Mouse (Mus musculus) MEL-GATA-1-ER (cell line): ENCODE data around the gene Rbm34.
A peak's percentile ranks its signal among the peaks of the same experiment; 100 is the strongest.
"Not testable (repeated sequence)": the region's sequence is repeated elsewhere in the genome, so short reads cannot be mapped to it uniquely, and the experiment has no call there.

Experiments
- DNase-seq: peaks from one replicate; pipeline ENCODE4 v3.0.0-alpha.2; 2012; ENCODE audit warnings: low read depth; ENCODE audit errors: extremely low read depth

The Rbm34 gene

GRCm38 (mm10) chr8:126970579-126971313 is at the start of gene Rbm34:
Gene Rbm34 (minus strand): TSS chr8:126971071.
- DNase-seq: peak; percentile 93

- DNase-seq: no peak
These were observed 40.8 kb upstream of the Rbm34 start for GRCm38 (mm10) chr8:127011668-127012067.

- DNase-seq: no peak
These were observed 23.6 kb upstream of the Rbm34 start for GRCm38 (mm10) chr8:126994506-126994905.

- no peak for DNase-seq
These were observed 18.7 kb upstream of the Rbm34 start for GRCm38 (mm10) chr8:126989363-126990153.

GRCm38 (mm10) chr8:126988346-126989006 is 17.6 kb upstream of the Rbm34 start:
- no peak for DNase-seq

GRCm38 (mm10) chr8:126986495-126986894 is 15.6 kb upstream of the Rbm34 start:
- peak; percentile 56 for DNase-seq

- DNase-seq: no peak
These were observed 9.2 kb upstream of the Rbm34 start for GRCm38 (mm10) chr8:126980046-126980445.

GRCm38 (mm10) chr8:126979091-126979920 is 8.4 kb upstream of the Rbm34 start:
- peak; percentile 46 for DNase-seq

GRCm38 (mm10) chr8:126978535-126978934 is 7.7 kb upstream of the Rbm34 start:
- not testable (repeated sequence) for DNase-seq

DNA sequence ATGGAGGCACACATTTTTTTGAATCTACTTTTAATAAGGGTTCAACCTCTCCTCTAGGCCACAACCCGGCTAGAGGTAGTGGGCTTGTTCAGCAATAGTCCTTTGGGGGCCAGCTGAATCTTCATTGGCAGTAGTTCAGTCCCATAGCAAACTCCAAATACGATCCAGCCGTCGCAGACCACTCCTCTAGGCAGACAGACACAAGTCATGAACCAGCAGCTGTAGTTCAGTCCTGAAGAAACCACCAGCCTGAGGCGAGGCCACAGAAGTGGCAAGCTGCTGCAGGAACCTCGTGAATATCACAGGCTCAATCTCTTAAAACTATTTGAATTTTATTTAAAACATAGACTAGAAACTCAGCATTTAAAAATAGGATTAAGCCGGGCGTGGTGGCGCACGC is 7.2 kb upstream of the Rbm34 start:
- no peak for DNase-seq

GRCm38 (mm10) chr8:126976608-126977348 is 5.9 kb upstream of the Rbm34 start:
- no peak for DNase-seq

DNA sequence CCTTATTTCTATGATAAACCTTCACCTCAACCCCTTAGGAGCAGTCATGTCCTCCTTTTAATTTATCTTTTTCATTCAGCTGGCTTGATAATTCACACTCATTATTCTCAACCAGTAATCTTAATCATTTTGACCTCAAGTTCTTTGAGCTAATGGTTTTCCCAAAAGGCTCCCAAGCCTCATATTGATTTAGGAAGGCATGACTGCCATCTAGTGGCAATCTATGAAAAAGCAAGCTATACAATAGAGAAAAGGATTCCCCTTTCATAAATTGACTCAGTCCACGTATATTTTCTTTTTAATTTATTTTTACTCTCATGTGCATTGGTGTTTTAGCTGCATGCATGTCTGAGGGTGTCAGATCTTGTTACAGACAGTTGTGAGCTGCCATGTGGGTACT is 4.8 kb upstream of the Rbm34 start:
- peak; percentile 53 for DNase-seq

DNA sequence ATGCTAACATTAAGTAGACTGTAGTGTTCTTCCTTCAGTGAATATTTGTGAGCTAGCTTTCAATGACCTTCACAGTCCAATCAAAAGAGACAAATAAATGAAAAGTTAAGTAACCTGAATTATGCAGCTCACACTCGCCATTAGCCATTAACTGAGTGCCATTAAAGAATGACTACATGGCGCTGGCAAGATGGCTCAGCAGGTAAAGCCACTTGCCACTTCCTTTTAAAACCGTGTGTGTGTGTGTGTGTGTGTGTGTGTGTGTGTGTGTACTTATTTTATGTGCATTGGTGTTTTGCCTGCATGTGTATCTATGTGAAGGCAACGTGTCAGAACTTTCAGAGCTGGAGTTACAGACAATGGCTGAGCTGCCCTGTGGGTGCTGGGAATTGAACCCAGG is 3.6 kb upstream of the Rbm34 start:
- no peak for DNase-seq

GRCm38 (mm10) chr8:126973686-126974265 is 2.9 kb upstream of the Rbm34 start:
- no peak for DNase-seq

DNA sequence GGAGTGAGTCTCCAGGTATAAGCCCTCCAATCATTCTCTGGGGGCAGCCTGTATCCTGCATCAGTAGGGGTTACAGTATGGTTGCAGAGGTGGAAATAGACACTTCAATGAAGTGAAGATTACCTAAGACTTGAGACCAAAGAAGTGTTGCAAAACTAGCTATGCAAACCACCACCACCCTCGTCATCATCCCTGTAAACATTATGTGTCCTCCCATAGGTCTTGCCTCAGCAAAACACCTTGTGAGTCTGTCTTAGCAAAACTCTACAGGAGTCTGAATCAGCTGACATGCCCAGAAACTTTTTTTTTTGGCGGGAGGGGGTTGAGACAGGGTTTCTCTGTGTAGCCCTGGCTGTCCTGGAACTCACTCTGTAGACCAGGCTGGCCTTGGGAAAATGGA is 1.8 kb upstream of the Rbm34 start:
- DNase-seq: no peak

- no peak for DNase-seq
These were observed 1.2 kb upstream of the Rbm34 start for GRCm38 (mm10) chr8:126972102-126972501.

GRCm38 (mm10) chr8:126971314-126971664 is 418 bp upstream of the Rbm34 start:
- DNase-seq: no peak

GRCm38 (mm10) chr8:126969546-126969945 is 1.3 kb downstream of the Rbm34 start:
- no peak for DNase-seq

DNA sequence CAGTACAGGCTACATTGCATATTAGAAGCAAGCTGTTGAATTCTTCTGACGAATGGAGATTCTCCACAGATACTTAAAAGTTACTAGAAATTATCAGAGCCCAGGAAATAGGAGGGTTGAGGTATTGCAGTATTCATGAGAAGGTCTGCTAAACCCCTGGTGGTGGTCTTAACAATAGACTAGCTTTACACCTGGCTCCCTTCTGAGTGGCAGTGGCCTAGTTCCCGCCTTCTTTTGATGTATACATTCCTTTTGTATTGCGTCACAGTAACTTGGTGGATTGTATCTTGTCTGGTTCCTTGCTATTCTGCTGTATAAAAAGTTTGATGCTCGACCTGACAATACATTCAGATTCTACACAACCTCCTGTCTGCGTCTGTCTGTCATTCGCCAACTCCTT is 2.8 kb downstream of the Rbm34 start:
- no peak for DNase-seq

DNA sequence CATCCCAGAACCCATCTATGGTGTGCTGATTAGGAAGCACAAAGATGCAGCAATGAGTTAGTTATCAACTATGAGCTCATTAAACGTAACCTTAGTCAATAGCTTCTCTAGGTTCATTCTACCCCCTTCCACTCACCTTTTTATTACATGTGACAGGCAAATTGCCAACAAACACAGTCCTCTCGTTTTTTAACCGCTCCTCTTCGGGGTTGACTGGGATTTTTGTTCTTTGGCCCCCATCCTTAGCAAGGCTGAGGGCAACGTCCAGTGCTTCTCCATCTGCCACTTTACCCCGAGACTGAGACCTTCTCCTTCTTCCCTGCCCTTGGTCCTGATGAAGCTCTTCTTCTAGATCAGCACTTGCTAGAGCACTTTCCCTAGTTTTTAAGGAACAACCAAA is 5.6 kb downstream of the Rbm34 start:
- no peak for DNase-seq
